Mouse (Mus musculus) macrophage (primary cell): Measurements from ENCODE around the gene Arhgef28. TPM values are rescaled to one million over a fixed set of nuclear protein-coding genes. Genes with fewer than 3 reads are reported as not detected.

Experiments
- H3K27ac ChIP-seq: fragments of 350-480 bp; formaldehyde crosslinking; 2 replicates; pipeline ENCODE4 v1.9.0; 2021
- H3K36me3 ChIP-seq: fragments of 350-480 bp; formaldehyde crosslinking; 2 replicates; pipeline ENCODE4 v1.9.0; 2021; ENCODE audit errors: inconsistent target
- H3K4me3 ChIP-seq: fragments of 350-480 bp; formaldehyde crosslinking; 2 replicates; pipeline ENCODE4 v1.9.0; 2021; ENCODE audit errors: inconsistent target
- H3K79me2 ChIP-seq: fragments of 350-480 bp; formaldehyde crosslinking; 2 replicates; pipeline ENCODE4 v1.9.0; 2021; ENCODE audit errors: inconsistent target
- WGBS: methylation state at CpG from one replicate; pipeline ENCODE4 v1.1.7; 2026; ENCODE audit warnings: inconsistent platforms; ENCODE audit not compliant: missing documents; 5-methylcytosine and 5-hydroxymethylcytosine counted together
- polyA plus RNA-seq: library from polyadenylated mRNA; stranded (reverse); fragments of 250-400 nt; gene quantifications from 3 replicates; pipeline ENCODE4 v1.2.4, GENCODE M21; 2018; ENCODE audit warnings: inconsistent platforms

Gene Arhgef28
- polyA plus RNA-seq, 1 experiment from 2014 or later: not detected

DNA sequence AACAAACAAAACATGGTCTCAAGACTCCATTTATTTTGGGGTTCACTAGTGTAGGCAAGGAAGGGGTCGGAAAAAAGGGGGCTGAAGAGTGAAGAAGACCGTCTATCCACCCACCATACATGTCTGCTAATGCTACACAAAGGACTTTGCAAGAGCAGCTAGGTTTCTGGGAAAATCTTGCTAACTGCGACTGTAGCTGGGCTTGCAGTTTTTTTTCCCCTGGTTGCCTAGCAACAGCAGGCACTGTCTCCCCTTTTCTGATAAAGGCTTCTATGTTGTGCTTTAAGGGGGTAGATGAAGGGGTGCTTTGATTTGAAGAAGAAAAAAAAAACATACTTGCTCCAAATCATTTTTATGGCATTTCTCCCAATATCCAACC is 305.9 kb downstream of the Arhgef28 start:
- WGBS: 87% methylated on average over 3 of the region's 3 CpGs
- H3K36me3 ChIP-seq: no peaks in the 10 kb centered on the region
- H3K27ac ChIP-seq: no peak overlapping the region
- H3K4me3 ChIP-seq: no peak overlapping the region
- H3K79me2 ChIP-seq: no peaks in the 10 kb centered on the region

DNA sequence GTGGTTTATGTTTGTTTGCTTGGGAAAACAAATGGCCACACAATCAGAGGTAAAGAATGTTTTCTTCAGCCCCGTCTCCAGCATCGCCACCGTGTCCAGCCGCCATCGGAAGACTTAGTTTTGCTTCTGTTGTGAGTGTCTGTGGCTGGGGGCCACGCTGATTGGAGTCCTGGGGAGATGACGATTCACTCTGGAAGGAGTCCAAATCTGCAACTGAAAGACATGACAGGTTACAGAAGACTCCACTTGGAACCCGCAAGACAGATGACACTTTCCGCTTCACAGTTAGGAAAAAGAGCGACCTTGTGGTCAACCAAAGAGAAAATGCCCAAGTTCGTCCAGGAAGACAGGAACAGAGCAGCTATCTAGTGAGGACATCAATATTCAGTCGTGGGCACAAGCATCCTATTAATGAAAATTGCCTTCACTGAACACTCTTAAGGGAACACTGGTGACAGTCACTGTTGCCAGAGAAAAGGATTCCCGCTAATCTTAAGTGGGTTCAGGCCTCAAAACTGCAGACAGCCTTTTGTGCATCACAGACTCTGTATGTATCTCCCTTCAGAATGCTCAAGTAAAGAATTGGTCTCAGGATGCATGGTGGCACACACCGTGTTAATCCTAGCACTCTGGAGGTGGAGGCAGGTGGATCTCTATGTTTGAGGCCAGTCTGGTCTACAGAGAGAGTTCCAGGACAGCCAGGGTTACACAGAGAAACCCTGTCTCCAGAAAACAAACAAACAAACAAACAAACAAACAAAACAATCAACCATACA is 306.4 kb downstream of the Arhgef28 start:
- H3K79me2 ChIP-seq: no peaks in the 10 kb centered on the region
- no peak overlapping the region for H3K4me3 ChIP-seq
- H3K36me3 ChIP-seq: no peaks in the 10 kb centered on the region
- WGBS: 93% methylated on average over 14 of the region's 14 CpGs
- no peak overlapping the region for H3K27ac ChIP-seq

GRCm38 (mm10) chr13:97898590-97898989 is 307.6 kb downstream of the Arhgef28 start:
- 69% methylated on average over 2 of the region's 2 CpGs for WGBS
- H3K36me3 ChIP-seq: no peaks in the 10 kb centered on the region
- H3K4me3 ChIP-seq: no peak overlapping the region
- H3K79me2 ChIP-seq: no peaks in the 10 kb centered on the region
- no peak overlapping the region for H3K27ac ChIP-seq

GRCm38 (mm10) chr13:97893031-97893825 is 313.0 kb downstream of the Arhgef28 start:
- Histone ChIP-seq H3K79me2 (no peaks in the 10 kb centered on the region), H3K27ac (no peak overlapping the region), H3K4me3 (no peak overlapping the region), H3K36me3 (no peaks in the 10 kb centered on the region)
- 94% methylated on average over 10 of the region's 10 CpGs for WGBS

DNA sequence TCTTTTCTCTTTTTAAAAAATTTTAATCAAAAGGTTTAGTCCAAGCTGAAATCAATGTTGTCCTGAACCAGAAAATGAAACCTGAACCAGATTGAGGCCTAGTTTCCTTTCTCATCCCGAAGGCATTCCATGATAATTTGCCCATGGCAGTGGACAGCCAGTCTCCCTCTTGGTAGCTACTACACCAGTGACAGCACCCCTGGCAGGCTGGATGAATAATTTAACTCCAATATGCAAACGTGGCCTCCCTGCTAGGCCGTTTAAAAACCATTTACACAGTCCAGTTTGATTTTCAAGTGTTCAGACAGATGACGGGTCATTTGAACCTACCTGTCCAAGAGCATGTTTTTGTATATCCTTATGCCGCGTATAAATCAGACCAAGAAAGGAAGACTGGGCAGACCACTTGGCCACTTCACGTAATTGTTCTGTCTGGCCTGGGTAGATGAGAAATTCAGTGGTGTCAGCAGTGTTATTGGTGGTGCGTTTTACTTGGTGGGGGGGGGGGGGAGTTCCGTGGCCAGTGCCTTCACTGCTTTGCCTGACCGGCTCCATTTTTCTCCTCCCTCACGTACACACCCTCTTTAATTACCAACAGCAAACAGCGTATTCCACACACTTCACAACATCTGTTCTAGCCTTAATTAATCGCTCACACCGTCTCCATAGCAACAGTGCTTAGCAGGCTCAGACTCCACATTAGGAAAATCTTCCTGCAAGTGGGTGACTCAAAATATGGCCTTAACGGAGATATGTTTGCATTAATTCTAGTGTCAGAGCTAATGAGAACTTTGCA is 314.0 kb downstream of the Arhgef28 start:
- Histone ChIP-seq H3K4me3 (no peak overlapping the region), H3K27ac (no peak overlapping the region), H3K36me3 (no peaks in the 10 kb centered on the region), H3K79me2 (no peaks in the 10 kb centered on the region)
- WGBS: 92% methylated on average over 14 of the region's 15 CpGs

DNA sequence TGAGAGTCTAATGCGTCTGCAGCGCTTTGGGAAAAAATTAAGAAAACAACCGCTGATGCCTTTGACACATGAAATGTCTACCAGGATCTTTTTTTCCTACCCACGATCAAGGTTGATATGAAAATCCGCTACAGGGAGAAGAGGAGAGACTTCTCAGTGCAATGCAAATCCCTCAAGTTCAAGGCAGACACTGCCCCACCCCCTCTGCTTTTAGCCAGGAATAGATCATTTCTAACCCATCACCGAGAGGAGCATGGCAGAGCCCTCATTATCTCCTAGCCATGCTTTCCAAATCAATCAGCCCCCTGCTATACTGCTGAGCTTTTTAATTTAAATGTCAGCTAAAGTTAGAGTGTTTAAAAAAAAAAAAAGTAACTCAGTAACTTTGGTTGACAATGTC is 318.2 kb downstream of the Arhgef28 start:
- Histone ChIP-seq H3K27ac (no peak overlapping the region), H3K4me3 (no peak overlapping the region), H3K79me2 (no peaks in the 10 kb centered on the region), H3K36me3 (no peaks in the 10 kb centered on the region)
- 91% methylated on average over 6 of the region's 6 CpGs for WGBS

DNA sequence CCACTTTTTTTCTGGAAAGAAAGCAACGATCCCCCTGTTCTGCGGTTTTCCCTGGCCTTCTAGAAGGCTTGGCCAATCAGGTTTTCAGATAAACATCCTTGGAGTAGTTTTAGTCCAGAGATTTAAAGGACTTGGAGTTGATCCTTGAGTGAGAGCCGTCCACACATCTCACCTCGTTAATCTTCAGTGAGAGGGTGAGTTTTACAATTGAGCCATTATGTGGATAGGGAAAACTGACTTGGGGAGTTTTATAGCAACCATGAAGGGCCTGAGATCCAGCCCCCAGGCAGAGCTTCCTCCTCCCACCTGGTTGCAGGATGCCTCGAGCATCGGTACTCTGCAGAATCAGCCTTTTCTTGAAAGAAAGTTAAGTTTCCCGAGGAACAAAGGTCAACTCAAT is 318.7 kb downstream of the Arhgef28 start:
- Histone ChIP-seq H3K79me2 (no peaks in the 10 kb centered on the region), H3K36me3 (no peaks in the 10 kb centered on the region), H3K27ac (no peak overlapping the region), H3K4me3 (no peak overlapping the region)
- 89% methylated on average over 7 of the region's 7 CpGs for WGBS

DNA sequence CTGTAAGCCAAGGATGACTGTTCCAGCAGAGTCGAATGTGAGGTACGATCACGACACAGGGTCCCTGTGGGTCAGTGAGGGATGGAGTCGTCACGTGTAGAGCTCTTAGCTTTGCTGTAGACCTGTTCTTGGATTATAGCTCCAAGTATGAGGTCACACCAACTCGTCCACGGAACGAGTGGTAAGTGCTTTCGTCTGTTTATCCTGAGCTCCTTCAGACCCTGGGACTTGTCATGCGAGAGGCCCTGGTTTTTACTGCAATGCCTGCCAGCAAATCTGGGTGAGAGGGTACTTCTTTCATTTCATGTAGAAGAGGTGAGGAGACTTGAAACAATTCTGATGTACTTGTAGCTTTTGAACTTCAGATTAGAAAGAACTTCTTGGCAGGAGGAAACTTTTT is 322.6 kb downstream of the Arhgef28 start:
- Histone ChIP-seq H3K4me3 (no peak overlapping the region), H3K79me2 (no peaks in the 10 kb centered on the region), H3K36me3 (no peaks in the 10 kb centered on the region), H3K27ac (no peak overlapping the region)
- 95% methylated on average over 10 of the region's 10 CpGs for WGBS

- no peaks in the 10 kb centered on the region for H3K79me2 ChIP-seq
- no peak overlapping the region for H3K4me3 ChIP-seq
- no peak overlapping the region for H3K27ac ChIP-seq
- H3K36me3 ChIP-seq: no peaks in the 10 kb centered on the region
- WGBS: 93% methylated on average over 4 of the region's 4 CpGs
These were observed 329.8 kb downstream of the Arhgef28 start for GRCm38 (mm10) chr13:97876450-97876849.

DNA sequence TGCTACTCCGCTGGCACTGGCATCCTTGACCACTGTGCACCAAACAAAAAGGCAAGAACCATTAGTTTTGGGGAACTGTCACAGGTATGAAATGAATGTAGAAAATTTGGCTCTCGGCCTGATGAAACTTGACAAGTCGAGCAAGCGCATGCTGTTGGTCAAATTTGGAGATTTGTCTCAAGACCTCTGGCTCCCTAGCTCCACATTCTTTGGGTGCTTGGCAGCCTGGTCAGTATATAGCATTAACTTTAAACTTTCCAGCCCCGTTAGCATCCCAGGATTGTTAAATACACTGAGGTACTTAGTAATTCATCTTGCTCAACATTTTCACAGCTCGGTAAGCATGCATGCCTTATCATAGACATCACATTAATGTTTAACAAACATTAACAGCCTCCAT is 330.2 kb downstream of the Arhgef28 start:
- Histone ChIP-seq H3K4me3 (no peak overlapping the region), H3K79me2 (no peaks in the 10 kb centered on the region), H3K36me3 (no peaks in the 10 kb centered on the region), H3K27ac (no peak overlapping the region)
- WGBS: 94% methylated on average over 6 of the region's 6 CpGs

DNA sequence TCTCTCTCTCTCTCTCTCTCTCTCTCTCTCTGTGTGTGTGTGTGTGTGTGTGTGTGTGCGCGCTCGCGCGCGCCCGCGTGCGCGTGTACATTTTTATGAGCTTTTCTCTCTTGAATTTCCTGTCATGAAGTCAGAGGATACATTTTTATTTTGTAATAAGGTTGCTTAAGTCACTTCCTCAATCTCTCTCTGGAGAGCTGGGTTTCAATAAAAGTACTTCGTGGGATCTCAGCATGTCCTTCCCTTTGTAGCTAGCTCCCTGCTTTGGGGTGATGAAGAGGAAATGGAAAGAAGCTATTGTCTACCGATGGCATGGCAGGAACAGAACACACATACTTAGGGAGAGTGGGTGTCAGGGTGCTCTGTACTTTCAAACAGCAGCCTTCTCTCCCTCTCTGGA is 336.8 kb downstream of the Arhgef28 start:
- no peaks in the 10 kb centered on the region for H3K79me2 ChIP-seq
- WGBS: 21% methylated on average over 12 of the region's 12 CpGs
- no peak overlapping the region for H3K27ac ChIP-seq
- H3K4me3 ChIP-seq: no peak overlapping the region
- H3K36me3 ChIP-seq: no peaks in the 10 kb centered on the region

- Histone ChIP-seq H3K36me3 (no peaks in the 10 kb centered on the region), H3K4me3 (no peak overlapping the region), H3K27ac (no peak overlapping the region), H3K79me2 (no peaks in the 10 kb centered on the region)
- WGBS: over 99% methylated on average over 13 of the region's 13 CpGs
These were observed 338.8 kb downstream of the Arhgef28 start for GRCm38 (mm10) chr13:97867322-97867962.

- 84% methylated on average over 3 of the region's 3 CpGs for WGBS
- no peaks in the 10 kb centered on the region for H3K36me3 ChIP-seq
- H3K4me3 ChIP-seq: no peak overlapping the region
- H3K27ac ChIP-seq: no peak overlapping the region
- no peaks in the 10 kb centered on the region for H3K79me2 ChIP-seq
These were observed 347.2 kb downstream of the Arhgef28 start for GRCm38 (mm10) chr13:97859071-97859470.

GRCm38 (mm10) chr13:97857860-97858259 is 348.4 kb downstream of the Arhgef28 start:
- no peaks in the 10 kb centered on the region for H3K79me2 ChIP-seq
- H3K36me3 ChIP-seq: no peaks in the 10 kb centered on the region
- H3K4me3 ChIP-seq: no peak overlapping the region
- 0 out of 2 replicates have a peak overlapping the region, but pooled peaks have one; percentile 4 for H3K27ac ChIP-seq
- 18% methylated on average over 6 of the region's 6 CpGs for WGBS
